Mouse (Mus musculus) liver, postnatal 0 days (tissue): ENCODE measurements around the gene Boc. TPM values are rescaled to one million over a fixed set of nuclear protein-coding genes. Genes with fewer than 3 reads are reported as not detected.

Experiments used
- ATAC-seq: fragments of 200-750 bp; cut with Nextera tagmentation; 2 replicates; pipeline ENCODE4 v1.8.0; 2017; ENCODE audit warnings: mild to moderate bottlenecking, moderate library complexity
- DNase-seq: peaks from one replicate; pipeline ENCODE4 v3.0.0-alpha.2; 2016
- H3K27ac ChIP-seq: fragments of 300-500 bp; sonication (generic); 2 replicates; pipeline ENCODE4 v1.5.1; 2014; ENCODE audit warnings: antibody characterized with exemption, moderate library complexity, mild to moderate bottlenecking, low read depth
- H3K27me3 ChIP-seq: fragments of 300-500 bp; sonication (generic); 2 replicates; pipeline ENCODE4 v1.6.1; 2014; ENCODE audit warnings: low read length, control low read depth, mixed read lengths; ENCODE audit not compliant: insufficient read depth
- H3K36me3 ChIP-seq: fragments of 300-500 bp; sonication (generic); replicated peaks from 2 replicates; pipeline ENCODE4 v1.6.1; 2014; ENCODE audit warnings: mild to moderate bottlenecking, control low read depth, low read length, moderate library complexity, mixed read lengths; ENCODE audit not compliant: insufficient read depth
- H3K4me1 ChIP-seq: fragments of 300-500 bp; sonication (generic); 2 replicates; pipeline ENCODE4 v1.6.1; 2014; ENCODE audit warnings: antibody characterized with exemption, mild to moderate bottlenecking, control low read depth; ENCODE audit not compliant: insufficient read depth
- H3K4me2 ChIP-seq: fragments of 300-500 bp; sonication (generic); 2 replicates; pipeline ENCODE4 v1.6.1; 2014; ENCODE audit warnings: low read depth, mild to moderate bottlenecking, low read length, moderate library complexity, mixed read lengths
- H3K4me3 ChIP-seq: fragments of 300-500 bp; sonication (generic); 2 replicates; pipeline ENCODE4 v1.5.1; 2014; ENCODE audit warnings: low read depth, low read length
- H3K9ac ChIP-seq: fragments of 300-500 bp; sonication (generic); replicated peaks from 2 replicates; pipeline ENCODE4 v1.6.1; 2014; ENCODE audit warnings: mild to moderate bottlenecking, moderate library complexity
- H3K9me3 ChIP-seq: fragments of 300-500 bp; sonication (generic); 2 replicates; pipeline ENCODE4 v1.6.1; 2016; ENCODE audit warnings: mild to moderate bottlenecking, control low read depth, low read length, mixed read lengths
- CTCF ChIP-seq: sonication (generic); IDR thresholded peaks from 2 replicates; pipeline ENCODE4 v1.5.1; 2016; ENCODE audit warnings: antibody characterized with exemption, low read depth
- EP300 ChIP-seq: IDR thresholded peaks from 2 replicates; pipeline ENCODE4 v1.6.1; 2016; ENCODE audit warnings: antibody characterized with exemption, low read depth, mild to moderate bottlenecking
- WGBS: fragments of 180-500 bp; shearing (Covaris S2); extraction: QIAGEN DNeasy Blood & Tissue Kit; methylation state at CpG from one replicate; pipeline ENCODE4 v1.1.7; 2014; ENCODE audit not compliant: insufficient replicate concordance; 5-methylcytosine and 5-hydroxymethylcytosine counted together
- polyA plus RNA-seq: library from polyadenylated mRNA; unstranded; fragments of >200 nt; fragmentation: Nextera tagmentation; extraction: Ambion mirVana; gene quantifications from 2 replicates; pipeline ENCODE4 v1.2.1, GENCODE M21; 2015

Gene Boc
- polyA plus RNA-seq, 1 experiment from 2014 or later, result 0.14 TPM

GRCm38 (mm10) chr16:44549867-44550679 lies 8.6 kb downstream of the Boc start:
- WGBS, result 57% methylated on average over 7 of the region's 7 CpGs
- no peak for ATAC-seq
- H3K9me3 ChIP-seq, result no peaks in the 10 kb centered on the region

GRCm38 (mm10) chr16:44549381-44549780 lies 9.3 kb downstream of the Boc start:
- H3K27me3 ChIP-seq, result no peaks in the 10 kb centered on the region
- no peaks in the 10 kb centered on the region for H3K9me3 ChIP-seq
- no peak for ATAC-seq
- H3K4me2 ChIP-seq, result no peak overlapping the region
- WGBS, result 78% methylated on average over 6 of the region's 6 CpGs
- no peak overlapping the region for H3K9ac ChIP-seq
- H3K27ac ChIP-seq, result no peak overlapping the region
- DNase-seq, result no peak
- no peak overlapping the region for H3K4me3 ChIP-seq
- TF ChIP-seq EP300 (no peak), CTCF (no peak)
- H3K36me3 ChIP-seq, result no peaks in the 10 kb centered on the region
- H3K4me1 ChIP-seq, result no peaks in the 10 kb centered on the region

More at GRCm38 (mm10) chr16:44549867-44550679, 8.6 kb downstream of the Boc start:
- no peaks in the 10 kb centered on the region for H3K36me3 ChIP-seq
- H3K27ac ChIP-seq, result no peak overlapping the region
- TF ChIP-seq CTCF, result no peak
- TF ChIP-seq EP300, result no peak
- no peak for DNase-seq
- no peaks in the 10 kb centered on the region for H3K4me1 ChIP-seq
- no peak overlapping the region for H3K9ac ChIP-seq
- H3K27me3 ChIP-seq, result no peaks in the 10 kb centered on the region
- no peak overlapping the region for H3K4me3 ChIP-seq
- no peak overlapping the region for H3K4me2 ChIP-seq

- no peak overlapping the region for H3K4me3 ChIP-seq
- H3K27me3 ChIP-seq, result no peaks in the 10 kb centered on the region
- DNase-seq, result no peak
- no peaks in the 10 kb centered on the region for H3K4me1 ChIP-seq
- H3K9ac ChIP-seq, result no peak overlapping the region
- H3K27ac ChIP-seq, result no peak overlapping the region
- ATAC-seq, result no peak
- H3K4me2 ChIP-seq, result no peak overlapping the region
- H3K9me3 ChIP-seq, result no peaks in the 10 kb centered on the region
- WGBS, result 67% methylated on average over 1 of the region's 1 CpGs
- TF ChIP-seq CTCF (no peak), EP300 (no peak)
- H3K36me3 ChIP-seq, result no peaks in the 10 kb centered on the region
Observed at GRCm38 (mm10) chr16:44547976-44548375, 10.7 kb downstream of the Boc start.

GRCm38 (mm10) chr16:44546831-44547230 lies 11.9 kb downstream of the Boc start:
- H3K36me3 ChIP-seq, result no peaks in the 10 kb centered on the region
- H3K27me3 ChIP-seq, result no peaks in the 10 kb centered on the region
- no peaks in the 10 kb centered on the region for H3K9me3 ChIP-seq
- H3K27ac ChIP-seq, result no peak overlapping the region
- no peaks in the 10 kb centered on the region for H3K4me1 ChIP-seq
- H3K4me3 ChIP-seq, result no peak overlapping the region
- H3K4me2 ChIP-seq, result no peak overlapping the region
- no peak for TF ChIP-seq EP300
- TF ChIP-seq CTCF, result no peak
- WGBS, result 24% methylated on average over 8 of the region's 8 CpGs
- DNase-seq, result no peak
- ATAC-seq, result no peak
- H3K9ac ChIP-seq, result no peak overlapping the region

GRCm38 (mm10) chr16:44545939-44546338 lies 12.8 kb downstream of the Boc start:
- Histone ChIP-seq H3K27ac (no peak overlapping the region), H3K27me3 (no peaks in the 10 kb centered on the region), H3K4me3 (no peak overlapping the region), H3K4me2 (no peak overlapping the region), H3K4me1 (no peaks in the 10 kb centered on the region), H3K9ac (no peak overlapping the region), H3K9me3 (no peaks in the 10 kb centered on the region), H3K36me3 (no peaks in the 10 kb centered on the region)
- TF ChIP-seq CTCF (no peak), EP300 (no peak)
- DNase-seq (no peak), ATAC-seq (no peak)
- 48% methylated on average over 2 of the region's 2 CpGs for WGBS

GRCm38 (mm10) chr16:44545153-44545552 lies 13.5 kb downstream of the Boc start:
- H3K4me1 ChIP-seq, result no peaks in the 10 kb centered on the region
- no peaks in the 10 kb centered on the region for H3K36me3 ChIP-seq
- no peak overlapping the region for H3K4me3 ChIP-seq
- H3K27me3 ChIP-seq, result no peaks in the 10 kb centered on the region
- H3K9ac ChIP-seq, result no peak overlapping the region
- WGBS, result 65% methylated on average over 7 of the region's 7 CpGs
- ATAC-seq (no peak), DNase-seq (no peak)
- no peak for TF ChIP-seq CTCF
- TF ChIP-seq EP300, result no peak
- no peaks in the 10 kb centered on the region for H3K9me3 ChIP-seq
- H3K4me2 ChIP-seq, result no peak overlapping the region
- no peak overlapping the region for H3K27ac ChIP-seq
